Mouse (Mus musculus) liver, embryonic 16.5 days (tissue): ENCODE measurements around the gene Ric1. TPM values are rescaled to one million over a fixed set of nuclear protein-coding genes. Genes with fewer than 3 reads are reported as not detected.
A peak's percentile ranks its signal among the peaks of the same experiment; 100 is the strongest.

ENCODE experiments used
- ATAC-seq: fragments of 200-750 bp; cut with Nextera tagmentation; 2 replicates; pipeline ENCODE4 v1.8.0; 2017; ENCODE audit warnings: low read depth, mild to moderate bottlenecking, moderate number of reproducible peaks, moderate library complexity
- H3K27ac ChIP-seq: fragments of 300-500 bp; sonication (generic); 2 replicates; pipeline ENCODE4 v1.5.1; 2014; ENCODE audit warnings: mild to moderate bottlenecking, low read length
- H3K27me3 ChIP-seq: fragments of 300-500 bp; sonication (generic); 2 replicates; pipeline ENCODE4 v1.6.1; 2014; ENCODE audit warnings: low read depth, low read length, mixed read lengths; ENCODE audit not compliant: control insufficient read depth, insufficient read depth
- H3K36me3 ChIP-seq: fragments of 300-500 bp; sonication (generic); 2 replicates; pipeline ENCODE4 v1.6.1; 2014; ENCODE audit warnings: mild to moderate bottlenecking; ENCODE audit not compliant: control insufficient read depth, insufficient read depth
- H3K4me1 ChIP-seq: fragments of 300-500 bp; sonication (generic); 2 replicates; pipeline ENCODE4 v1.6.1; 2014; ENCODE audit warnings: low read depth, low read length, mixed read lengths; ENCODE audit not compliant: control insufficient read depth
- H3K4me2 ChIP-seq: fragments of 300-500 bp; sonication (generic); 2 replicates; pipeline ENCODE4 v1.6.1; 2014; ENCODE audit warnings: low read depth, low read length, mixed read lengths
- H3K4me3 ChIP-seq: fragments of 300-500 bp; sonication (generic); 2 replicates; pipeline ENCODE4 v1.5.1; 2014; ENCODE audit warnings: low read depth, mild to moderate bottlenecking, low read length
- H3K9ac ChIP-seq: fragments of 300-500 bp; sonication (generic); 2 replicates; pipeline ENCODE4 v1.6.1; 2014; ENCODE audit warnings: low read depth, low read length
- H3K9me3 ChIP-seq: fragments of 300-500 bp; sonication (generic); replicated peaks from 2 replicates; pipeline ENCODE4 v1.6.1; 2016; ENCODE audit warnings: low read length; ENCODE audit not compliant: control insufficient read depth
- WGBS: fragments of 180-500 bp; shearing (Covaris S2); extraction: QIAGEN DNeasy Blood & Tissue Kit; methylation state at CpG from one replicate; pipeline ENCODE4 v1.1.7; 2014; ENCODE audit not compliant: insufficient replicate concordance; 5-methylcytosine and 5-hydroxymethylcytosine counted together
- polyA plus RNA-seq: library from polyadenylated mRNA; unstranded; fragments of >200 nt; fragmentation: Nextera tagmentation; extraction: Ambion mirVana; gene quantifications from 2 replicates; pipeline ENCODE4 v1.2.1, GENCODE M21; 2015

Ric1 gene
- polyA plus RNA-seq, 1 experiment from 2014 or later: 3.6 TPM

- H3K4me2 ChIP-seq: no peak overlapping the region
- no peak overlapping the region for H3K27ac ChIP-seq
- H3K27me3 ChIP-seq: no peaks in the 10 kb centered on the region
- H3K36me3 ChIP-seq: no peaks in the 10 kb centered on the region
- 50% methylated on average over 2 of the region's 2 CpGs for WGBS
- H3K9me3 ChIP-seq: no peaks in the 10 kb centered on the region
- no peak for ATAC-seq
- peaks cover 5% of the 10 kb centered on the region; the same call in 1 of the 2 replicates for H3K4me1 ChIP-seq
- H3K4me3 ChIP-seq: no peak overlapping the region
- no peak overlapping the region for H3K9ac ChIP-seq
These were observed 38.7 kb upstream of the Ric1 start for GRCm38 (mm10) chr19:29483386-29483785.

GRCm38 (mm10) chr19:29484537-29484936 lies 37.5 kb upstream of the Ric1 start:
- Histone ChIP-seq H3K4me1 (peaks cover 10% of the 10 kb centered on the region), H3K36me3 (no peaks in the 10 kb centered on the region), H3K4me2 (no peak overlapping the region), H3K9me3 (no peaks in the 10 kb centered on the region), H3K27me3 (no peaks in the 10 kb centered on the region), H3K27ac (no peak overlapping the region), H3K4me3 (no peak overlapping the region), H3K9ac (no peak overlapping the region)
- no peak for ATAC-seq
- WGBS: 19% methylated on average over 2 of the region's 2 CpGs

- no peaks in the 10 kb centered on the region for H3K36me3 ChIP-seq
- no peak overlapping the region for H3K9ac ChIP-seq
- ATAC-seq: no peak
- no peak overlapping the region for H3K4me3 ChIP-seq
- WGBS: 63% methylated on average over 3 of the region's 3 CpGs
- 0 out of 2 replicates have a peak overlapping the region, but pooled peaks have one; percentile 24 for H3K27ac ChIP-seq
- no peak overlapping the region for H3K4me2 ChIP-seq
- H3K27me3 ChIP-seq: no peaks in the 10 kb centered on the region
- H3K4me1 ChIP-seq: peaks cover 13% of the 10 kb centered on the region
- H3K9me3 ChIP-seq: no peaks in the 10 kb centered on the region
These were observed 36.7 kb upstream of the Ric1 start for GRCm38 (mm10) chr19:29485257-29485948.

- Histone ChIP-seq H3K4me2 (no peak overlapping the region), H3K27ac (peak overlapping the region; percentile 24; the same call in 1 of the 2 replicates), H3K9ac (no peak overlapping the region), H3K4me3 (no peak overlapping the region), H3K36me3 (no peaks in the 10 kb centered on the region), H3K9me3 (no peaks in the 10 kb centered on the region), H3K27me3 (no peaks in the 10 kb centered on the region), H3K4me1 (peaks cover 13% of the 10 kb centered on the region)
- peak; percentile 43; the same call in 1 of the 2 replicates for ATAC-seq
- 60% methylated on average over 7 of the region's 7 CpGs for WGBS
These were observed 35.4 kb upstream of the Ric1 start for GRCm38 (mm10) chr19:29486545-29487206.

GRCm38 (mm10) chr19:29487326-29488072 lies 34.6 kb upstream of the Ric1 start:
- no peak overlapping the region for H3K4me2 ChIP-seq
- no peaks in the 10 kb centered on the region for H3K36me3 ChIP-seq
- H3K4me3 ChIP-seq: no peak overlapping the region
- no peak overlapping the region for H3K9ac ChIP-seq
- WGBS: 64% methylated on average over 14 of the region's 14 CpGs
- H3K27ac ChIP-seq: no peak overlapping the region
- H3K9me3 ChIP-seq: no peaks in the 10 kb centered on the region
- ATAC-seq: no peak
- no peaks in the 10 kb centered on the region for H3K27me3 ChIP-seq
- H3K4me1 ChIP-seq: peaks cover 13% of the 10 kb centered on the region

- no peaks in the 10 kb centered on the region for H3K36me3 ChIP-seq
- H3K9ac ChIP-seq: no peak overlapping the region
- H3K27me3 ChIP-seq: no peaks in the 10 kb centered on the region
- H3K4me3 ChIP-seq: no peak overlapping the region
- no peaks in the 10 kb centered on the region for H3K9me3 ChIP-seq
- no peak overlapping the region for H3K27ac ChIP-seq
- 17% methylated on average over 6 of the region's 6 CpGs for WGBS
- no peak overlapping the region for H3K4me2 ChIP-seq
- H3K4me1 ChIP-seq: peaks cover 13% of the 10 kb centered on the region
- ATAC-seq: 0 out of 2 replicates have a peak, but pooled peaks have one; percentile 30
These were observed 34.0 kb upstream of the Ric1 start for GRCm38 (mm10) chr19:29488073-29488390.

- 18% methylated on average over 10 of the region's 10 CpGs for WGBS
- Histone ChIP-seq H3K9ac (no peak overlapping the region), H3K27me3 (no peaks in the 10 kb centered on the region), H3K4me2 (no peak overlapping the region), H3K27ac (no peak overlapping the region), H3K4me3 (no peak overlapping the region), H3K4me1 (peaks cover 13% of the 10 kb centered on the region), H3K36me3 (no peaks in the 10 kb centered on the region), H3K9me3 (no peaks in the 10 kb centered on the region)
- no peak for ATAC-seq
These were observed 33.7 kb upstream of the Ric1 start for GRCm38 (mm10) chr19:29488420-29488819.

- H3K27ac ChIP-seq: no peak overlapping the region
- no peaks in the 10 kb centered on the region for H3K36me3 ChIP-seq
- H3K4me2 ChIP-seq: no peak overlapping the region
- no peak overlapping the region for H3K9ac ChIP-seq
- H3K4me3 ChIP-seq: no peak overlapping the region
- ATAC-seq: no peak; the same call in 1 of the 2 replicates
- no peaks in the 10 kb centered on the region for H3K27me3 ChIP-seq
- 59% methylated on average over 3 of the region's 3 CpGs for WGBS
- H3K4me1 ChIP-seq: peaks cover 13% of the 10 kb centered on the region
- no peaks in the 10 kb centered on the region for H3K9me3 ChIP-seq
These were observed 32.2 kb upstream of the Ric1 start for GRCm38 (mm10) chr19:29489785-29490284.
